Mouse (Mus musculus) midbrain, embryonic 10.5 days (tissue): Measurements from ENCODE around the gene Dph2. TPM values are rescaled to one million over a fixed set of nuclear protein-coding genes. Genes with fewer than 3 reads are reported as not detected.

Experiments
- DNase-seq: peaks from one replicate; pipeline ENCODE4 v3.0.0-alpha.2; 2017; ENCODE audit warnings: low spot score
- H3K27ac ChIP-seq: fragments of 300-500 bp; sonication (generic); replicated peaks from 2 replicates; pipeline ENCODE4 v1.5.1; 2016; ENCODE audit warnings: mild to moderate bottlenecking
- H3K27me3 ChIP-seq: fragments of 300-500 bp; sonication (generic); 2 replicates; pipeline ENCODE4 v1.6.1; 2016; ENCODE audit warnings: low read depth, mild to moderate bottlenecking; ENCODE audit not compliant: poor library complexity, severe bottlenecking
- H3K36me3 ChIP-seq: fragments of 300-500 bp; sonication (generic); 2 replicates; pipeline ENCODE4 v1.6.1; 2016; ENCODE audit warnings: mild to moderate bottlenecking, moderate library complexity
- H3K4me1 ChIP-seq: fragments of 300-500 bp; sonication (generic); 2 replicates; pipeline ENCODE4 v1.6.1; 2016
- H3K4me3 ChIP-seq: fragments of 300-500 bp; sonication (generic); 2 replicates; pipeline ENCODE4 v1.5.1; 2016; ENCODE audit warnings: mild to moderate bottlenecking, moderate library complexity
- H3K9me3 ChIP-seq: fragments of 300-500 bp; sonication (generic); replicated peaks from 2 replicates; pipeline ENCODE4 v1.6.1; 2016; ENCODE audit warnings: mild to moderate bottlenecking
- WGBS: fragments of 180-500 bp; shearing (Covaris S2); methylation state at CpG from one replicate; pipeline ENCODE4 v1.1.7; 2016; 5-methylcytosine and 5-hydroxymethylcytosine counted together
- polyA plus RNA-seq: library from polyadenylated mRNA; unstranded; fragments of >200 nt; fragmentation: Nextera tagmentation; extraction: Ambion mirVana; gene quantifications from 2 replicates; pipeline ENCODE4 v1.2.1, GENCODE M21; 2016

Gene Dph2
- polyA plus RNA-seq: 27.9 and 30.9 TPM in 2 replicates

DNA sequence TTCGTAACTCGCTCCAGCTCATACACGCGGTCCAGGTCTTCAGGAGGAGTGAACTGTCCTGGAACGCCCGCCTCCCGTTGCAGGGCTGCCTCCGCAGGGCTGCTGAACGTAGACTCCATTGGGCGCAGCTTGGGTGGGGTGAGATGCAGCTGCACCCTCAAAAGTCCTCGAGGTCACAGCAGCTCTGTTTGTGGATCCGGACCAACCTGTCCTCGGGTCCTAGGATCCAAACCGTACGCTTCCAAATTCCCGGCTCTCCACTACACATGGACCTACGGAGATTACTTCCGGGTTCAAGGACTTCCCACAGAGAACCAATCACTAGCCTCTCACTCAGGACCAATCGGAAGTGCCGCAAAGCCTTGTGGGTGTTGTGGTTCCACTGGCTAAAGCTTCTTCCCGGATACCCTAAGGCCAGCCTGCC, at the start of gene Dph2:
Gene Dph2 (minus strand): TSS at position 295 of the 424 bp plus-strand sequence.
- H3K4me1 ChIP-seq: peaks cover 28% of the 10 kb centered on the region
- DNase-seq: peak; percentile 81
- no peaks in the 10 kb centered on the region for H3K27me3 ChIP-seq
- peak within 1 kb of the TSS; percentile 64 for H3K4me3 ChIP-seq
- peak within 1 kb of the TSS; percentile 46; the same call in 1 of the 2 replicates for H3K27ac ChIP-seq
- WGBS: under 1% methylated on average over 21 of the region's 21 CpGs
- peaks cover 47% of the 10 kb centered on the region for H3K36me3 ChIP-seq
- no peaks in the 10 kb centered on the region for H3K9me3 ChIP-seq

DNA sequence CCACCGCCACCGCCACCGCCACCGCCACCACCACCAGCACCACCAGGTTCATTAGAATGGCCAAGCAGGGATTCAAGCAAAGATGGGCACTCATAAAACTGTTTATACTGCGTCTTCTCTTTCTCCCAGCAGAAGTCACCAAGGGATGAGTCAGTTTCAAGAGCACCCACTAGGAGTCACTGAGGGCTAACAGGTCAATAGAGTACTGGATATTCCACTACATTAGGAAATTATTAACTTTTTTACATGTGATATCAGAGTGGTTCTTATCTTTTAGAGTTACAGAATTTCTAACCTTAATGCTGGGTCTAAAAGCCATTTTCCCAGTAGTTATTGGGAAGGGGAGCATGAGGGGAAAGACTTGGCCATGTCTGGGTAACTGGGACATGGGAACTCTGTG, 45.1 kb upstream of the Dph2 start:
- H3K27me3 ChIP-seq: no peaks in the 10 kb centered on the region
- H3K36me3 ChIP-seq: peaks cover 34% of the 10 kb centered on the region
- no peaks in the 10 kb centered on the region for H3K4me1 ChIP-seq
- WGBS: 96% methylated on average over 5 of the region's 5 CpGs
- DNase-seq: no peak
- no peaks in the 10 kb centered on the region for H3K9me3 ChIP-seq
- no peak overlapping the region for H3K4me3 ChIP-seq
- no peak overlapping the region for H3K27ac ChIP-seq

DNA sequence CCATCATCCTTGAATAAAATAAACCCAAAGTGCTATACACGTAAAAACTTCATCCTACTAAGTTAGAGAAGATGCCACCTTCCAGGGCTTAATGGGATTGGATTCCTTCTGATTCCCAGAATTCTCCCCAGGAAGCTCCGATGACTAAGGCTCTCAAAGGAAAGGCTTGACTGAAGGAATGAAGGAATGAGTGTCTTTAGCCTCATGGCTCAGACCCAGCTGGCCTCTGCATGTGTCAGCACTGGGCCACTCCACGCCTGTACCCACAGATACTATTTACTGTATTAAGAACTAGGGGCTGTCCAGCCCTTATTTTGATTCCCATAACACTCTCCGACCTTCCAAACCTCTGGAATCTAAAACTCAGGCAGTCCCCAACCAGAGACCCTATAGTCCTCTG, 42.2 kb upstream of the Dph2 start:
- WGBS: 83% methylated on average over 4 of the region's 4 CpGs
- peaks cover 17% of the 10 kb centered on the region for H3K36me3 ChIP-seq
- no peak overlapping the region for H3K27ac ChIP-seq

DNA sequence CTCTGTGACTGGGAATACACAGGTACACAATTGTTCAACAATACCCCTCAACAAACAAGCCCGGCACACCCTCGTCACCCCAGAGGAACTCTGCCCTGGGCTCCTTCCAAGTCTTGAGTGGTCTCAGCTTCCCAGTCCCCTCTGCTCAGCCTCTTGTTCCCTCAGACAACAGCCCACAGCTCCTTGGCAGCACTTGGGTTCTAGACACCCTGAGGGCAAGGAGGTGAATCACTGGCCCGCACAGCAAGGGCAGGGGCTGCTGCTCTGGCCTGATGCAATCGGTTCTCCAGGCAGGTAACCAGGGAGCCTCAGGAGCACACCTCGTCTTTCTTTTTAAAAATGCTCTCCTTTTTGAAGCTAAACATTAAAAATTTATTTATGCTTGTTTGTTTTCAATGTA, 41.4 kb upstream of the Dph2 start:
- WGBS: 92% methylated on average over 5 of the region's 5 CpGs
- H3K9me3 ChIP-seq: no peaks in the 10 kb centered on the region
- no peak overlapping the region for H3K27ac ChIP-seq
- peaks cover 33% of the 10 kb centered on the region for H3K27me3 ChIP-seq
- peaks cover 15% of the 10 kb centered on the region for H3K36me3 ChIP-seq
- H3K4me3 ChIP-seq: no peak overlapping the region
- no peak for DNase-seq
- peaks cover 17% of the 10 kb centered on the region for H3K4me1 ChIP-seq

More for the DNA sequence above, 42.2 kb upstream of the Dph2 start:
- H3K27me3 ChIP-seq: peaks cover 24% of the 10 kb centered on the region
- peaks cover 8% of the 10 kb centered on the region for H3K4me1 ChIP-seq
- H3K9me3 ChIP-seq: no peaks in the 10 kb centered on the region
- DNase-seq: no peak
- H3K4me3 ChIP-seq: no peak overlapping the region

DNA sequence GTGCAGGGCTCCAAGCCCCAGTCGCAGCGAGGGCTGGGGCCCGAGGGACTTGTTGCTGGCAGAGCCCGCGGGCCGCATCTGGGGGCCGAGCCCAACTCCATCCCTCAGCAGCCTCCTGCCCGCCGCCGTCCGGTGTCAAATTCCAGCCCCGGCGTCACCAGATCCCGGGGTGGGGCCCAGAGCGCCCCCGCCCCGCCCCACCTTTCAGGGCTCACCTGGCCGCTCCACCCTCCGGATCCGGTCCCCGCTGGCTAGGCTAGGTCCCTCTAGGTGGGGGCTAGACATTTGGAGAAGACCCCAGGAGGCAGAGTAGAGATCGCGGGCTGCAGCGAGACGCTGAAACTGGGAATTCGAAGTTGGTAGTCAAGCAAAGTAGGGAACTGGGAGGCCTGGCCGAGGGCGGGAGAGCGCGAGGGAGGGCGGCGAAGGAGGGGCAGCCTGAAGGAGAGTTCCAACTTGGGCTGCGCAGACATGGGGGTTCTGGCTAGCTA, 37.6 kb upstream of the Dph2 start, which contains the start of gene Artn:
Gene Artn (minus strand): TSS at position 373 of the 491 bp plus-strand sequence.
- peak within 1 kb of the TSS; percentile 54 for H3K4me3 ChIP-seq
- DNase-seq: peak; percentile 62
- H3K9me3 ChIP-seq: no peaks in the 10 kb centered on the region
- peaks cover 5% of the 10 kb centered on the region for H3K36me3 ChIP-seq
- peaks cover 71% of the 10 kb centered on the region for H3K27me3 ChIP-seq
- peak within 1 kb of the TSS; percentile 46; the same call in 1 of the 2 replicates for H3K27ac ChIP-seq
- WGBS: 1% methylated on average over 33 of the region's 33 CpGs
- peaks cover 34% of the 10 kb centered on the region for H3K4me1 ChIP-seq

DNA sequence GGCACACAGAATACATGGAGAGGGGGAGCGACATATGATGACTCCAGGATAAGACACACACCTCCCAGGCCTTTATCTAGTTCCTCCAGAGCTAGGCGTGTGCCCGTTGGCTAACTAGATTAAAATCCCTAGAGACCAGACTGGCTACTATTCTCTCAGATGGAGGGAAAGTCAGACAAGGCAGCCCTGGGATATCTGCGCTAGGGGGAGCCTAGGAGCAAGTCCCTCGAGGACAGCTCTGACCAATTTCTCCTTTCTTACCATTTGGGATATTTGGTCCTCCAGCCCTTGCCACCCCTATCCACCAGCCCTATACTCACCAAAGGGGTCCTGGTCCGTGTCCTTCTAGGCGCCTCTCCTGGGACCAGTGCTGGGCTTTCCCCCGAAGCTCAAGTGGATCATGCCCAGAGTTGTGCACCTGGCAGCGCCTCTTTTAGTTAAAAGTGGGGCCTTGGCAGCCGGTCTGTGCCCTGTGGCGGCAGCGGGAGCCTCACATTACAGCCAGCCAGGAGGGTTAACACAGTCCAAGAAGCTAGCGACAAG, 36.9 kb upstream of the Dph2 start:
- Histone ChIP-seq H3K27ac (peak overlapping the region; percentile 46; the same call in 1 of the 2 replicates), H3K36me3 (peaks cover 5% of the 10 kb centered on the region), H3K9me3 (no peaks in the 10 kb centered on the region), H3K4me1 (peaks cover 34% of the 10 kb centered on the region), H3K27me3 (peaks cover 78% of the 10 kb centered on the region), H3K4me3 (peak overlapping the region; percentile 54)
- 2% methylated on average over 13 of the region's 13 CpGs for WGBS
- DNase-seq: peak; percentile 56

DNA sequence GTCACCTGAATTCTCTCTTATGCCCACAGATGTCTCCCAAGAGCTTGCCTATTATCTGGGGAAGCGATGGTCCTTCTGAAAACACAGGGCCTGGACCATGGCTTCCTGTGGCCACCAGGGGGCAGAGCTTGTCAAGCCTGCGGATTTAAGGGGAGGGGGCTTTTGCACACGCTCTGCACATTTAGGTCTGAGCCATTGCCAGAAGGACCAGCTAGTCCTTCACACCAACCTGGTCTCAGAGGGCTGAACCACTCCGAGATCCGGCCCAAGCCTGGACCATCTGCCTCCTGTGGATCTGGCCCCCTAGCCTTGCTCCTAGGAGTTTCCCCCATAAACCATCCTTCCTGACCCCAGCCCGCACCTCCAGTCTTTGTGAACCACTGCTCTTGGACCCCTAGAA, 36.4 kb upstream of the Dph2 start:
- H3K27ac ChIP-seq: no peak overlapping the region
- peaks cover 34% of the 10 kb centered on the region for H3K4me1 ChIP-seq
- H3K4me3 ChIP-seq: no peak overlapping the region
- peaks cover 5% of the 10 kb centered on the region for H3K36me3 ChIP-seq
- peak; percentile 79 for DNase-seq
- 7% methylated on average over 6 of the region's 6 CpGs for WGBS
- peaks cover 81% of the 10 kb centered on the region for H3K27me3 ChIP-seq
- H3K9me3 ChIP-seq: no peaks in the 10 kb centered on the region

DNA sequence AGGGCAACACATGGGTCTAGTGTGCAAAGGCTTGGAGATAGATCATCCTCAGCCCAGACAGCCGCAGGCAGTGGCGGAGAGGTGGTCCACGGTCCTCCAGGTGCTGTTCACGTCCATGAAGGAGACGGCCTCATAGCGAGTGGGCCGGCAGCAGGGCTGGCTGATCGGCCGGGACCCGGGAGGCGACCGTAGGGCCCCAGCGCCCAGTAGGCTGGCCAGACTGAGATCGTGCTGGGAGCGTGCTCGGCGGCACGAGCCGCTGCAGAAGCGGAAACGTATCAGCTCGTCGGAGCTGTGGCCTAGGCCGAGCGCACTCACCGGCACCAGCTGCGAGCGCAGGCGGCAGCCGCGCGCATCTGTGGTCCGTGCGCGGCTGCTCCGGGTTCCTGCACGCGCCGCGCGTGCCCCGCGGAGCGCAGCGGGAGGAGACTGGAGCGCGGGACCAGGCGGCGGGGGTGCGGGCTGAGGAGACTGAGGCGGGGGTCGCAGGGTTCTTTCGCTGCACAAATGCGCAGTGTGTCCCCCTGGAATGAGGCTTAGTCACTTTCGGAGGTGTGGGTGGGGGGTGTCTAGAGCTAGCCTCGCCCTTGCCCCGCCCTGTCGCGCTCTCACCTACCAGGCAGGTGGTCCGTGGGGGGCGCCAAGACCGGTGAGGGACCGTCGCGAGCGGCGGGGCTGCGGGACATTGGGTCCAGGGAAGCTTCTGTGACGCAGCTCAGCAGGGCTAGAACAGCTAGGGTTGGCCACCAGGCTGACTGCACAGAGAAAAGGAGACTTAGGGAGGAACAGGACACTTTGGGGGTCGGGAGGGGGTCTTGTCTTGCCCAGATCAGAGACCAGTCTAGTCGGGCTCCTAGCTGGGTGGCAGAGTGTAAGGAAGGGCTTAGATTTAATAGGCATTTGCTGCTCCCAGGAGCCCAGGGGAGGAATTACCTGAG, 35.0 kb upstream of the Dph2 start:
- H3K27ac ChIP-seq: peak overlapping the region; percentile 69
- 3% methylated on average over 71 of the region's 71 CpGs for WGBS
- H3K27me3 ChIP-seq: peaks cover 93% of the 10 kb centered on the region

DNA sequence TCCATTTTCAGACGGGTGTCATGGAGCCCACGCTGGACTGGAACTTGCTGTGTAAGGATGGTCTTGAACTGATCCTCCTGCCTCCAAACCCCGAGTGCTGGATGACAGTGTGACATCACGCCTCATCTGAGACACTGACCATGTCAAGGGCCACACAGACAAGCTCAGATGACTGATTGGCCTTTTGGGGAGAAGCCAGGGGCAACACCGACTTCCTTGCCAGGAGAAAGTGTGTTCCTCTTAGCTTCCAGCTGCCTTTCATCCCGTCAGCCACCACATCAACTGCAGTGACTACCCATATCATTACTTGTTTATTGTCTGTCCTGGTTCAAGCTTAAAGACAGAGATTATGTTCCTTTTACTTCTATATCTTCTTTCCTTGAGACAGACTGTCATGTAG, 33.1 kb upstream of the Dph2 start:
- no peak overlapping the region for H3K27ac ChIP-seq
- no peak for DNase-seq
- H3K4me3 ChIP-seq: no peak overlapping the region
- 68% methylated on average over 5 of the region's 6 CpGs for WGBS
- H3K4me1 ChIP-seq: peaks cover 34% of the 10 kb centered on the region
- H3K36me3 ChIP-seq: no peaks in the 10 kb centered on the region
- H3K9me3 ChIP-seq: no peaks in the 10 kb centered on the region
- H3K27me3 ChIP-seq: peaks cover 83% of the 10 kb centered on the region

More for the DNA sequence above, 35.0 kb upstream of the Dph2 start:
- DNase-seq: peak; percentile 55
- Histone ChIP-seq H3K36me3 (no peaks in the 10 kb centered on the region), H3K4me3 (peak overlapping the region; percentile 63), H3K9me3 (no peaks in the 10 kb centered on the region), H3K4me1 (peaks cover 34% of the 10 kb centered on the region)

DNA sequence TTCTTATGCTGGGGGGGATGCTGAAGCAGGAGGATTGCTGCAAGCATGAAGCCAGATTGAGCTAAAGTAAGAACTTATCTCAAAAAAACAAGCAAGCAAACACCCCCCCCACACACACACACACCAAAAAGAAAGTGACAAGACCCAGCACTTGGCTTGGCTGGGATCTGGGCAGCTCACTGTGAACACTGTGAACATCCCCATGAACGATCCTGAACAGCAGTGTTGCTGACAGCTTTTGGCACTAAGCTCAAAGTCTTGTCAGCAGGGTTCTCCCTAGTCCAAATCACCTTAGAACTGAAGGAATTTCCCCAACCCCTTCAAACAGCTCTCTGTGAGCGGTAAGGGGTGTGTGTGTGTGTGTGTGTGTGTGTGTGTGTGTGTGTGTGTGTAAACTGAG, 31.6 kb upstream of the Dph2 start:
- peaks cover 20% of the 10 kb centered on the region for H3K4me1 ChIP-seq
- no peaks in the 10 kb centered on the region for H3K9me3 ChIP-seq
- no peak for DNase-seq
- no peaks in the 10 kb centered on the region for H3K36me3 ChIP-seq
- H3K27me3 ChIP-seq: peaks cover 68% of the 10 kb centered on the region
- no peak overlapping the region for H3K27ac ChIP-seq
- WGBS: 65% methylated on average over 2 of the region's 2 CpGs
- H3K4me3 ChIP-seq: no peak overlapping the region

DNA sequence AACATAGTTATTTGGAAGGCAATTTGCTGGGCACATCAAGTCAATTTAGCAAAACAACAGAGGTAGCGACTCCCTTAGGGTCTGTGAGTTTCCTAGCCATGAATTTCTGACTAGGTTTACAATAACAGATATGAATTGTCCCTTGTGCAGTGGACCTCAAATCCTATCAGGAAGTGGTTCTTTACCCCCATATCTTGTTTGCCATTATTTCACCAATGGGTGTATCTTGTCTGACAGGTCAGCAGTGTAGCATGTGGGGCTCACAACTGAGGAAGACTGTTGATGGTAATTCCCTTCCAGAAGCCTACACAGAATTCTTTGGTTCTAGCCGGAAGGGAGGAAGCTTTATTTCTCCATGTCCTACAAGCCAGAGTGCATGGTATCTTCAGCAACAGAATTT, 29.5 kb upstream of the Dph2 start:
- H3K4me3 ChIP-seq: no peak overlapping the region
- peaks cover 1% of the 10 kb centered on the region for H3K4me1 ChIP-seq
- no peaks in the 10 kb centered on the region for H3K36me3 ChIP-seq
- no peak overlapping the region for H3K27ac ChIP-seq
- WGBS: 89% methylated on average over 2 of the region's 2 CpGs
- peaks cover 47% of the 10 kb centered on the region for H3K27me3 ChIP-seq
- H3K9me3 ChIP-seq: no peaks in the 10 kb centered on the region
- no peak for DNase-seq

DNA sequence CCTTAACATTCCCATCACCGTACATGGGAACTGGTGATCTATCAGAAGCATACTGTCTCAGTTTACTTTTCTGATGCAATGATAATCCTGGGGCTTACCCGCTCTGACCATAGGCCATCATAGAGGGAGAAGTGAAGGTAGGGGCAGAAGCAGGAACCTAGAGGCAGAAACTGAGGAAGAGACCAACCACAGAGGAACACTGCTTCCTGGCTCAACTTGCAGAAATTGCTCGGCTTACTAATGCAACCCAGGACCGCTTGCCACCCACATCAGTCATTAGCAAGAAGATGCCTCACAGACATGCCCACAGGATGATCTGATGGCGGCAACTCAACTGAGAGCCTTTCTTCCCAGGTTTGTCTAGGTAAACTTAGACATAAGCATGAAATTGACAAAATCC, 26.9 kb upstream of the Dph2 start:
- no peak for DNase-seq
- Histone ChIP-seq H3K27me3 (peaks cover 21% of the 10 kb centered on the region), H3K9me3 (no peaks in the 10 kb centered on the region), H3K27ac (no peak overlapping the region), H3K4me1 (peaks cover 18% of the 10 kb centered on the region), H3K4me3 (no peak overlapping the region), H3K36me3 (no peaks in the 10 kb centered on the region)
- WGBS: 92% methylated on average over 5 of the region's 5 CpGs

DNA sequence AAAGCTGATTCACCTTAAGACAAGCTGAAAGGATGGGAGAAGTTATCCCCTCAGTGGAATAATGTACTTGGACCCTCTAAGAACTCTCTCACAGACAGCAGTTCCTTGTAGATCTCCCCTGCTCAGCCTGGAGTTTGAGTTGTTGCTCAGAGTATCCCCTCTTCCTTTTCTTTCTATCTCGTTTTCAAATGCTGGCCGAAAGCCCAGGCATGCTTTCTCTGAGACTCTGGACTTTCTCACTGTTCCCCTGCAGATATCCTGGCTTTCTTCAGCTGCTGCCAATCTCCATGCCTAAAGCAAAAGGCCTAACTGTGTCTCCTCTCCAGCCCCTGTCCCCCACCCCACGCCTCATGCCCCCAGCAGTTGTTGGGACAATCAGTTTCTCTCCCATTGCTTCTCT, 26.4 kb upstream of the Dph2 start:
- Histone ChIP-seq H3K9me3 (no peaks in the 10 kb centered on the region), H3K36me3 (no peaks in the 10 kb centered on the region), H3K27ac (no peak overlapping the region), H3K4me3 (no peak overlapping the region), H3K4me1 (peaks cover 23% of the 10 kb centered on the region), H3K27me3 (peaks cover 18% of the 10 kb centered on the region; the same call in 1 of the 2 replicates)
- DNase-seq: no peak
- 81% methylated on average over 3 of the region's 3 CpGs for WGBS
